Mouse (Mus musculus): ENCODE results near the gene Senp1. TPM values are rescaled to one million over a fixed set of nuclear protein-coding genes. Genes with fewer than 3 reads are reported as not detected.
A peak's percentile ranks its signal among the peaks of the same experiment; 100 is the strongest.

The Senp1 gene
- 58.2 and 63.0 TPM in 2 replicates for total RNA-seq (2017)

DNA sequence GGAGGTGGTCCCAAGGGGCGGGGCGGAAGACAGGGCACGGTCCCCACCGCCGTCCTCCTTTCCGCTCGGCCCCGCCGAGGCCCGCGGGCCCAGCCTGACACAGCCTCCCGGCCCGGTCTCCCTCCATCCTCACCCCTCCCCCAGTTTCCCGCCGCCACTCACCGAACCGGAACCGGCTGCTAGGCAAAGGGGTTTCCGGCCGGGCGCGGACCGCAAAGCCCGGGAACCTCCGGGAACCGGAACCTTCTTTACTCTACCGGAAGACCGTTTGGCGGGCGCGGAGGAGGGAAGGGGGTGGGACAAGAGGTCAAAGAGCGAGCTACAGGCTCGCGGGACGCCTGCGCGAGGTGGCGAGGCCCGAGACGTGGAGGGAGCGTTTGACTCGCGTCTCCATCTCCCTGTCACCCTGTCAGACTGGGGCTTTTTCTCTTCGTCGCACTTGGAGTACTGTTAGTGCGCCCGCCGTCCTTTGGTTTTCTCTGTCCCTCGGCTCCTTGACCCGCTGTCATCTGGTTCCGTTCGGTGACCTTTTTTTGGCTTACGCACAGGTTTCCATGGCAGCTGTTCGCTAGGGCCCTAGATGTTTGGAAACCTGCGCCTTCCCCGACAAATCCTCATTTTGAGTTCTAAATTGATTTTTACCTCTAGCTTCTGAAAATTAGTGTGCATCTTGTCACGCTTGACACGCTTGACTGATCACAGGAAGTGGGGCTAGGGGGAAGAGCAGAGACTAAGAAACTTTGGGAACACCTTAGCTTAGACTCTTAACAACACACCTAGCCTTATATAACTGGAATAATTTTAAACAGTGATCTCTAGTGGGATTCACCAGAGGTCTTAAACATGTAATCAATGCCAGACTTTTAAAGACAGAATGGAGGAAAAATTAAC, at the start of gene Senp1:
Gene Senp1, minus strand, starts transcription at position 624 of the 891 bp plus-strand sequence.
- peak; percentile 84 to 91 for ATAC-seq (replicated peaks in 1 of 2; ENCODE audit: insufficient read depth in 1 of 2, low FRiP score in 2 of 2, low TSS enrichment in 1 of 2, low read depth in 1 of 2, poor library complexity in 2 of 2, severe bottlenecking in 2 of 2)

- no peak for ATAC-seq (replicated peaks in 1 of 2; ENCODE audit: insufficient read depth in 1 of 2, low FRiP score in 2 of 2, low TSS enrichment in 1 of 2, low read depth in 1 of 2, poor library complexity in 2 of 2, severe bottlenecking in 2 of 2)
Observed at GRCm38 (mm10) chr15:98142515-98142914, 49.0 kb upstream of the Senp1 start.

- no peak for ATAC-seq (replicated peaks in 1 of 2; ENCODE audit: insufficient read depth in 1 of 2, low FRiP score in 2 of 2, low TSS enrichment in 1 of 2, low read depth in 1 of 2, poor library complexity in 2 of 2, severe bottlenecking in 2 of 2)
Observed at GRCm38 (mm10) chr15:98140809-98141208, 47.3 kb upstream of the Senp1 start.

- no peak for ATAC-seq (replicated peaks in 1 of 2; ENCODE audit: insufficient read depth in 1 of 2, low FRiP score in 2 of 2, low TSS enrichment in 1 of 2, low read depth in 1 of 2, poor library complexity in 2 of 2, severe bottlenecking in 2 of 2)
Observed at GRCm38 (mm10) chr15:98139763-98140162, 46.2 kb upstream of the Senp1 start.

- no peak for ATAC-seq (replicated peaks in 1 of 2; ENCODE audit: insufficient read depth in 1 of 2, low FRiP score in 2 of 2, low TSS enrichment in 1 of 2, low read depth in 1 of 2, poor library complexity in 2 of 2, severe bottlenecking in 2 of 2)
Observed at GRCm38 (mm10) chr15:98136871-98137270, 43.3 kb upstream of the Senp1 start.

DNA sequence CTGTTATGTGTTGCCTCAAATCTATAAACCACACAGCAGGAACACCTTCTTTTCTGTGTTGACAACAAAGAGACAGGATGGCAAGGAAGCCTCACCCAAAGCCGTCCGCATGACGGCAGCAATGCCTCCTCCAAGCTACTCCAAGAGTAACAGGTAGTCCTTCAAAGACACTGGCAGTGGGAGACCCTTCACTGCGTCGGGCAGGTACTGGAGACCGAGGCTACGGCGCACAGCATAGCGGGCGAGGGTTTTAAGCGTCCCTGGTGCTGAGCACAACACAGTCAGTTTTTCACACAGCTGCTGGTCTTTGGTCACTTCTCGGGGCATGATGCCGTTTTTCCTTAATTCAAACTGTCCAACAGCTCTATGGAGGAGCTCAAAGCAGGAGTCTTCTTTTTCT, 42.1 kb upstream of the Senp1 start:
- no peak for ATAC-seq (replicated peaks in 1 of 2; ENCODE audit: insufficient read depth in 1 of 2, low FRiP score in 2 of 2, low TSS enrichment in 1 of 2, low read depth in 1 of 2, poor library complexity in 2 of 2, severe bottlenecking in 2 of 2)

DNA sequence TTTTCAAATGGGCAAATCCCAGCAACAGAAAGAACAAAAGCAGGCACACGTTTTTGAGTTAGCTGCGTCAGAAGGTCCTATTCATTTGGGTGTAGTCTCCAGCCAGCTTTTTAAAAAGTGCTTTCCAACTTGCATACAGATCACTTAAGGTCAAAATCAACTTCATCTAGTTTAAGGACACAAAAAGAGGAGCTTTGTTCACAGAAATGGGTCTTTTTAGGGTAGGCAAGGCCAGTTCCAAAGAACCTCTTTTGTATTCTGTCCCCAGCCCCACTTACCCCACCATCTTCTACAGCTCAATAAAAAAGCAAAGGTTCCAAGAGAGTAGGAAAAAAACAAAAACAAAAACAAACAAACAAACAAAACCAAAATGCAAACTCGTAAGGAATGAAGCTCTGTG, 41.1 kb upstream of the Senp1 start:
- no peak for ATAC-seq (replicated peaks in 1 of 2; ENCODE audit: insufficient read depth in 1 of 2, low FRiP score in 2 of 2, low TSS enrichment in 1 of 2, low read depth in 1 of 2, poor library complexity in 2 of 2, severe bottlenecking in 2 of 2)

DNA sequence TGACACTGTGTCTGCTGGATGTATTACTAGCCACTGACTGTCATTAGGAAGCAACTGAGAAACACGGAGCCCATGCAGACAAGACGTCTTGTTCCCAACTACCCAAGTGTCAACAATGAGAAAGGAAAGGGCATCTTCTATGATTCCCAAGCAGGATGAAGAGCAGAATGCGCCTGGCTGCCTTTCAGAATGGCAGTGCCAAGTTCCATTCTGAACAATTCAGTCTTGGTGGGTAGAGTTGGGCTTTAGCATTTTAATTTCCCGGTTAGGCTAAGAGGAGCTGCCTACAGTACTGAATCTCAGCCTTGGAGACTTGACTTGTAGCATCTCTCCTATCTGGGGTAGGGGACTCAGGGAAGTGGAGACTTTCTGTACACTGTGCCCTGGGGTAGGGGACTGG, 40.5 kb upstream of the Senp1 start:
- no peak for ATAC-seq (replicated peaks in 1 of 2; ENCODE audit: insufficient read depth in 1 of 2, low FRiP score in 2 of 2, low TSS enrichment in 1 of 2, low read depth in 1 of 2, poor library complexity in 2 of 2, severe bottlenecking in 2 of 2)

- no peak for ATAC-seq (replicated peaks in 1 of 2; ENCODE audit: insufficient read depth in 1 of 2, low FRiP score in 2 of 2, low TSS enrichment in 1 of 2, low read depth in 1 of 2, poor library complexity in 2 of 2, severe bottlenecking in 2 of 2)
Observed at GRCm38 (mm10) chr15:98133471-98133870, 39.9 kb upstream of the Senp1 start.

GRCm38 (mm10) chr15:98131942-98132655, 38.6 kb upstream of the Senp1 start:
- ATAC-seq (replicated peaks in 1 of 2; ENCODE audit: insufficient read depth in 1 of 2, low FRiP score in 2 of 2, low TSS enrichment in 1 of 2, low read depth in 1 of 2, poor library complexity in 2 of 2, severe bottlenecking in 2 of 2): no peak

- ATAC-seq (replicated peaks in 1 of 2; ENCODE audit: insufficient read depth in 1 of 2, low FRiP score in 2 of 2, low TSS enrichment in 1 of 2, low read depth in 1 of 2, poor library complexity in 2 of 2, severe bottlenecking in 2 of 2): no peak
Observed at GRCm38 (mm10) chr15:98131451-98131850, 37.9 kb upstream of the Senp1 start.

DNA sequence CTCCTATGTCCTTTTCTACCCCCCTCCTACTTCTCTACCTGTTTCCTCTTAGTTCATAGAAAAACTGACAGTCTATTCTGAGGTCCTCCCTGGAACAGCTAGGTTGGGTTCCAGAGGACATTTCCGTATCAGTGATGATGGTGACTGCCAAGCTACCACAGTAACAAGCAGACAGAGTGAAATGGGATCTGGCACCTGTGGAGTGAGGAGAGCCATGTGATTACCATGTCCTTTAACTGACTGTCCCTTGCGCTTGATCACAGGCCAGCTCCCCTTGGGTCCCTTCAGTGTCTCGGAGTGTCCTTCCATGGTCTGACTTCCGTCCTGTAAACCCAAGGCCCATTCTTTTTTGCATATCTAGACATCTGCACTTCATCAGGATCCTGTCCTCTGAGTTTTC, 37.5 kb upstream of the Senp1 start:
- ATAC-seq (replicated peaks in 1 of 2; ENCODE audit: insufficient read depth in 1 of 2, low FRiP score in 2 of 2, low TSS enrichment in 1 of 2, low read depth in 1 of 2, poor library complexity in 2 of 2, severe bottlenecking in 2 of 2): no peak

DNA sequence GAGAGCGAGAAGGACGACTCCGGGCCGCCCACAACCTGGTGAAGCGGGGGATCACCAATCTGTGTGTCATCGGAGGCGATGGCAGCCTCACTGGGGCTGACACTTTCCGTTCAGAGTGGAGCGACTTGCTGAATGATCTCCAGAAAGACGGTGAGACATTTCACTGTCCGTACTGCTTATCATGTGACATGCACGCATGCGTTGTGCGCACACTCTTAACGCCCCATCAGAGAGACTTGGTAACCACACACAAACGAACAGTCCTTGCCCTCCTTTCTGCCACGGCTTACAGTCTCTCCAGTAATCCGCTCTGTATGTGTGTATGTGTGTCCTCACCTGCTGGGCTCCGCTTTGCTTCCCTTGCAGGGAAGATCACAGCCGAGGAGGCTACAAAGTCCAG, 27.3 kb upstream of the Senp1 start:
- no peak for ATAC-seq (replicated peaks in 1 of 2; ENCODE audit: insufficient read depth in 1 of 2, low FRiP score in 2 of 2, low TSS enrichment in 1 of 2, low read depth in 1 of 2, poor library complexity in 2 of 2, severe bottlenecking in 2 of 2)

DNA sequence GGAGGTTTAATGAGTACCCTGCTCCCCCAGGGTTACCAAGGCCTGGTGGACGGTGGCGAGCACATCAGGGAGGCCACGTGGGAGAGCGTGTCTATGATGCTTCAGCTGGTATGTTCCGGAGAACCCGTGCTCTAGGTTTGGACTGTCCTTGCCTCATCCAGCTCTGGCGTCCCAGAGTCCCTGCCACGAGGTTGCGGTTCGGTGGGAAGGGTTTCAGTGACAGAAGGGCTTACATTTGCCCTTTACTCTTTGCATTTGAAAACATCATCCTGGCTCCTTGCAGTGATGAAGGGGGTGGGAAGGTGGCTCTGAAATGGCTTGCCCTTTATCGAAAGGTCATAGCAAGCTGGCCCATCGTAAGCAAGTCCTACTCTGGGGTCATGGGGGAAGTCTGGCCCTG, 25.8 kb upstream of the Senp1 start:
- no peak for ATAC-seq (replicated peaks in 1 of 2; ENCODE audit: insufficient read depth in 1 of 2, low FRiP score in 2 of 2, low TSS enrichment in 1 of 2, low read depth in 1 of 2, poor library complexity in 2 of 2, severe bottlenecking in 2 of 2)

DNA sequence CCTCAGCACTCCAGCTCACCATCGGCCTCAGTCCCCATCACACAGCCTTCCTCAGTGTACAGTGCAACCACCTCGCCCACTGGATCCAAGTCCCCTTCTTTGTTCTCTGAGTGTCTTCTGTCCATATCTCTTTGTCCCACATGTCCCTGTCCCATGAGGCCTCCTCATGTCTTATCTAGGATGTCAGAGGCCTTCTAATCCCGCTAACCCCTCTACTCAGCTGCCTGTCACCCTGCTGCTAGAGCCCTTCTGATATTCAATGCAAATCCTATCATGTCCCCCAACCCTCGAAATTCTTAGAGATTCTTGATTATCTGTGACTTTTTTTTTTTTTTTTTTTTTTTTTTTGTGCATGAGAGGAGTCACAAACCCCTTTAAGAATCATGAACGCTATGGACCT, 22.7 kb upstream of the Senp1 start:
- no peak for ATAC-seq (replicated peaks in 1 of 2; ENCODE audit: insufficient read depth in 1 of 2, low FRiP score in 2 of 2, low TSS enrichment in 1 of 2, low read depth in 1 of 2, poor library complexity in 2 of 2, severe bottlenecking in 2 of 2)

- no peak for ATAC-seq (replicated peaks in 1 of 2; ENCODE audit: insufficient read depth in 1 of 2, low FRiP score in 2 of 2, low TSS enrichment in 1 of 2, low read depth in 1 of 2, poor library complexity in 2 of 2, severe bottlenecking in 2 of 2)
Observed at GRCm38 (mm10) chr15:98115779-98116163, 22.2 kb upstream of the Senp1 start.

- ATAC-seq (replicated peaks in 1 of 2; ENCODE audit: insufficient read depth in 1 of 2, low FRiP score in 2 of 2, low TSS enrichment in 1 of 2, low read depth in 1 of 2, poor library complexity in 2 of 2, severe bottlenecking in 2 of 2): no peak
Observed at GRCm38 (mm10) chr15:98114852-98115778, 21.6 kb upstream of the Senp1 start.

All from hematopoietic stem cell, adult 5-6 weeks (primary cell).